Mouse (Mus musculus) embryonic stem cell, embryonic (primary cell): ENCODE measurements around the gene Tcf23.

Source experiments
- CTCF ChIA-PET, 4 experiments: fragments of 300-600 bp in 2 of 4; fragments of 350-600 bp in 2 of 4; sonication (Branson Sonifier 250); formaldehyde crosslinking; loops; one replicate each; lab custom pipeline; 2022; ENCODE audit warnings: inconsistent platforms in 2 of 4; lab: Charles Lee
- POLR2A ChIA-PET, 4 experiments: fragments of 300-600 bp in 2 of 4; fragments of 350-600 bp in 2 of 4; sonication (Branson Sonifier 250); formaldehyde crosslinking; loops; one replicate each; lab custom pipeline; 2022; ENCODE audit warnings: antibody characterized with exemption in 4 of 4, inconsistent platforms in 1 of 4; lab: Charles Lee

Tcf23 gene

GRCm38 (mm10) chr5:30968416-30968815 is at the start of gene Tcf23:
Gene Tcf23, plus strand, starts transcription at chr5:30968662.
- CTCF ChIA-PET, result interaction anchor here in 3 of 4 experiments (0.9 to 1.4 kb wide), 4 partner anchors 14 to 30 kb away, joined by 3 to 7 read pairs (median 3); no protein-coding TSS in a partner anchor
- POLR2A ChIA-PET, result interaction anchor here in 3 of 4 experiments (0.7 to 3.0 kb wide), 6 partner anchors 9 to 120 kb away, joined by 3 to 17 read pairs (median 4); partner anchors contain the start of gene Preb (in 2 of the 3)

- POLR2A ChIA-PET, result interaction anchor here in 3 of 4 experiments (0.8 to 30.7 kb wide), 21 partner anchors 9 to 208 kb away, joined by 3 to 838 read pairs (median 10); partner anchors contain the start of genes Ost4 (in 3 of the 3), Agbl5 (in 2 of the 3), Atraid (in 1 of the 3) and Dpysl5 (in 1 of the 3)
- CTCF ChIA-PET, result interaction anchor here in 2 of 4 experiments (1.4 to 3.9 kb wide), 7 partner anchors 11 to 46 kb away, joined by 4 to 46 read pairs (median 5); partner anchors contain the start of gene Ost4 (in 1 of the 2)
Measured at GRCm38 (mm10) chr5:30918691-30919090, 49.8 kb upstream of the Tcf23 start.

- ChIA-PET CTCF (interaction anchor here in 3 of 4 experiments (0.6 to 3.7 kb wide), 6 partner anchors 7 to 444 kb away, joined by 3 to 46 read pairs (median 4); no protein-coding TSS in a partner anchor), POLR2A (interaction anchor here in 3 of 4 experiments (0.6 to 30.7 kb wide), 14 partner anchors 12 to 703 kb away, joined by 3 to 838 read pairs (median 4); partner anchors contain the start of genes Ost4 (in 3 of the 3), Agbl5 (in 2 of the 3) and Slc5a6 (in 1 of the 3))
Measured at GRCm38 (mm10) chr5:30919831-30920614, 48.4 kb upstream of the Tcf23 start.

GRCm38 (mm10) chr5:30920621-30921020 is 47.8 kb upstream of the Tcf23 start:
- POLR2A ChIA-PET, result interaction anchor here in 3 of 4 experiments (0.6 to 30.7 kb wide), 19 partner anchors 9 to 128 kb away, joined by 3 to 838 read pairs (median 6); partner anchors contain the start of genes Ost4 (in 3 of the 3), Agbl5 (in 2 of the 3), Slc5a6 (in 2 of the 3) and Atraid (in 1 of the 3)
- CTCF ChIA-PET, result interaction anchor here (1.3 to 3.7 kb wide), 7 partner anchors 7 to 444 kb away, joined by 3 to 46 read pairs (median 4); partner anchors contain the start of gene Emilin1 (in 1 of the 4)

- CTCF ChIA-PET, result interaction anchor here (0.5 to 3.7 kb wide), 35 partner anchors 8 to 760 kb away, joined by 3 to 46 read pairs (median 3); partner anchors contain the start of genes Agbl5 (in 1 of the 4), Atraid (in 1 of the 4), Cgref1 (in 1 of the 4) and Emilin1 (in 1 of the 4)
- POLR2A ChIA-PET, result interaction anchor here in 3 of 4 experiments (0.6 to 30.7 kb wide), 47 partner anchors 8 to 1580 kb away, joined by 3 to 838 read pairs (median 5); partner anchors contain the start of genes Agbl5 (in 3 of the 3), Ost4 (in 3 of the 3), Atraid (in 2 of the 3) and Preb (in 2 of the 3)
Measured at GRCm38 (mm10) chr5:30921256-30922033, 47.0 kb upstream of the Tcf23 start, which contains the start of gene Khk. Gene Khk, plus strand, starts transcription at chr5:30921431.

GRCm38 (mm10) chr5:30922581-30923041 is 45.9 kb upstream of the Tcf23 start:
- POLR2A ChIA-PET, result interaction anchor here (0.9 to 30.7 kb wide), 24 partner anchors 10 to 279 kb away, joined by 3 to 838 read pairs (median 6); partner anchors contain the start of genes Ost4 (in 3 of the 4), Agbl5 (in 2 of the 4), Atraid (in 1 of the 4) and Emilin1 (in 1 of the 4)
- CTCF ChIA-PET, result interaction anchor here (0.9 to 3.7 kb wide), 7 partner anchors 7 to 404 kb away, joined by 3 to 46 read pairs (median 3); no protein-coding TSS in a partner anchor

GRCm38 (mm10) chr5:30923119-30923518 is 45.3 kb upstream of the Tcf23 start:
- ChIA-PET CTCF (no interaction called here), POLR2A (interaction anchor here in 2 of 4 experiments (1.7 to 30.7 kb wide), 7 partner anchors 10 to 242 kb away, joined by 3 to 838 read pairs (median 8); partner anchors contain the start of genes Agbl5 (in 2 of the 2), Emilin1 (in 1 of the 2), Ost4 (in 1 of the 2) and Preb (in 1 of the 2))

- POLR2A ChIA-PET, result interaction anchor here in 2 of 4 experiments (0.6 to 30.7 kb wide), 5 partner anchors 17 to 160 kb away, joined by 3 to 838 read pairs (median 5); partner anchors contain the start of genes Agbl5 (in 2 of the 2) and Ost4 (in 2 of the 2)
- CTCF ChIA-PET, result no interaction called here
Measured at GRCm38 (mm10) chr5:30924614-30925013, 43.8 kb upstream of the Tcf23 start.

GRCm38 (mm10) chr5:30925217-30925616 is 43.2 kb upstream of the Tcf23 start:
- CTCF ChIA-PET, result no interaction called here
- POLR2A ChIA-PET, result interaction anchor here in 1 of 4 experiments (0.6 to 30.7 kb wide), 2 partner anchors 27 to 160 kb away, joined by 4 to 838 read pairs; partner anchors contain the start of genes Agbl5 and Ost4

GRCm38 (mm10) chr5:30926073-30926472 is 42.4 kb upstream of the Tcf23 start:
- ChIA-PET CTCF (no interaction called here), POLR2A (interaction anchor here in 3 of 4 experiments (0.6 to 2.5 kb wide), 4 partner anchors 17 to 122 kb away, joined by 3 to 8 read pairs (median 3); partner anchors contain the start of genes Preb (in 1 of the 3) and Slc5a6 (in 1 of the 3))

- ChIA-PET CTCF (interaction anchor here in 3 of 4 experiments (0.6 to 1.5 kb wide), 6 partner anchors 11 to 218 kb away, joined by 3 to 8 read pairs (median 4); no protein-coding TSS in a partner anchor), POLR2A (interaction anchor here in 3 of 4 experiments (0.6 to 2.5 kb wide), 24 partner anchors 10 to 265 kb away, joined by 3 to 12 read pairs (median 4); partner anchors contain the start of genes Ost4 (in 2 of the 3), Agbl5 (in 1 of the 3), Atraid (in 1 of the 3) and Eif2b4 (in 1 of the 3))
Measured at GRCm38 (mm10) chr5:30927945-30928529, 40.4 kb upstream of the Tcf23 start.

GRCm38 (mm10) chr5:30930121-30930520 is 38.3 kb upstream of the Tcf23 start:
- ChIA-PET CTCF (interaction anchor here (0.5 to 3.0 kb wide), 58 partner anchors 8 to 1493 kb away, joined by 3 to 46 read pairs (median 4); partner anchors contain the start of genes Khk (in 4 of the 4), Cgref1 (in 2 of the 4), Atraid (in 1 of the 4) and Cad (in 1 of the 4)), POLR2A (interaction anchor here (0.5 to 2.7 kb wide), 30 partner anchors 9 to 124 kb away, joined by 3 to 11 read pairs (median 4); partner anchors contain the start of genes Khk (in 3 of the 4), Agbl5 (in 1 of the 4), Cgref1 (in 1 of the 4) and Ost4 (in 1 of the 4))

GRCm38 (mm10) chr5:30930846-30931245 is 37.6 kb upstream of the Tcf23 start:
- POLR2A ChIA-PET, result interaction anchor here in 3 of 4 experiments (0.7 to 2.7 kb wide), 6 partner anchors 10 to 49 kb away, joined by 3 to 11 read pairs (median 8); partner anchors contain the start of genes Agbl5 (in 1 of the 3) and Khk (in 1 of the 3)
- CTCF ChIA-PET, result interaction anchor here in 2 of 4 experiments (1.0 to 3.0 kb wide), 4 partner anchors 9 to 67 kb away, joined by 5 to 46 read pairs (median 5); partner anchors contain the start of gene Khk (in 1 of the 2)

- CTCF ChIA-PET, result interaction anchor here in 2 of 4 experiments (1.0 to 3.0 kb wide), 3 partner anchors 10 to 67 kb away, joined by 5 to 46 read pairs (median 5); partner anchors contain the start of gene Khk (in 1 of the 2)
- POLR2A ChIA-PET, result interaction anchor here in 3 of 4 experiments (0.7 to 2.7 kb wide), 4 partner anchors 12 to 50 kb away, joined by 3 to 11 read pairs (median 8); partner anchors contain the start of gene Agbl5 (in 1 of the 3)
Measured at GRCm38 (mm10) chr5:30931378-30931777, 37.1 kb upstream of the Tcf23 start.

GRCm38 (mm10) chr5:30933705-30934104 is 34.8 kb upstream of the Tcf23 start:
- ChIA-PET CTCF (interaction anchor here in 3 of 4 experiments (0.6 to 2.1 kb wide), 8 partner anchors 11 to 192 kb away, joined by 3 to 9 read pairs (median 3); partner anchors contain the start of gene Cgref1 (in 1 of the 3)), POLR2A (interaction anchor here in 2 of 4 experiments (0.6 to 1.5 kb wide), 11 partner anchors 11 to 183 kb away, joined by 3 to 8 read pairs (median 3); partner anchors contain the start of genes Cgref1 (in 1 of the 2), Khk (in 1 of the 2) and Trim54 (in 1 of the 2))
